Mouse (Mus musculus) limb, embryonic 14.5 days (tissue): ENCODE results near the gene Crtc1. TPM values are rescaled to one million over a fixed set of nuclear protein-coding genes. Genes with fewer than 3 reads are reported as not detected.

Experiments
- ATAC-seq: fragments of 200-750 bp; cut with Nextera tagmentation; 2 replicates; pipeline ENCODE4 v1.8.0; 2017; ENCODE audit warnings: low read depth, moderate number of reproducible peaks, moderate TSS enrichment; ENCODE audit not compliant: low FRiP score
- DNase-seq: peaks from one replicate; pipeline ENCODE4 v3.0.0-alpha.2; 2015; ENCODE audit warnings: low spot score
- H3K27ac ChIP-seq: fragments of 300-500 bp; sonication (generic); replicated peaks from 2 replicates; pipeline ENCODE4 v1.5.1; 2014; ENCODE audit warnings: low read depth, mild to moderate bottlenecking, low read length, moderate library complexity, mixed read lengths
- H3K27me3 ChIP-seq: fragments of 300-500 bp; sonication (generic); 2 replicates; pipeline ENCODE4 v1.6.1; 2014; ENCODE audit warnings: low read length, mixed read lengths; ENCODE audit not compliant: control insufficient read depth, insufficient read depth
- H3K36me3 ChIP-seq: fragments of 300-500 bp; sonication (generic); 2 replicates; pipeline ENCODE4 v1.6.1; 2014; ENCODE audit warnings: mild to moderate bottlenecking, low read length, moderate library complexity, mixed read lengths; ENCODE audit not compliant: control insufficient read depth, insufficient read depth
- H3K4me1 ChIP-seq: fragments of 300-500 bp; sonication (generic); 2 replicates; pipeline ENCODE4 v1.6.1; 2014; ENCODE audit warnings: antibody characterized with exemption, low read length, mixed read lengths; ENCODE audit not compliant: control insufficient read depth, insufficient read depth
- H3K4me2 ChIP-seq: fragments of 300-500 bp; sonication (generic); replicated peaks from 2 replicates; pipeline ENCODE4 v1.6.1; 2014; ENCODE audit warnings: low read depth, mild to moderate bottlenecking, low read length, moderate library complexity; ENCODE audit not compliant: severe bottlenecking
- H3K4me3 ChIP-seq: fragments of 300-500 bp; sonication (generic); replicated peaks from 2 replicates; pipeline ENCODE4 v1.5.1; 2014; ENCODE audit warnings: low read length
- H3K9ac ChIP-seq: fragments of 300-500 bp; sonication (generic); 2 replicates; pipeline ENCODE4 v1.6.1; 2014; ENCODE audit warnings: mild to moderate bottlenecking, low read depth, low read length, moderate library complexity; ENCODE audit not compliant: severe bottlenecking
- H3K9me3 ChIP-seq: fragments of 300-500 bp; sonication (generic); 2 replicates; pipeline ENCODE4 v1.6.1; 2016; ENCODE audit warnings: low read length; ENCODE audit not compliant: control insufficient read depth
- POLR2A ChIP-seq: fragments of 200-500 bp; IDR thresholded peaks from 2 replicates; pipeline ENCODE4 v1.8.0; 2012; ENCODE audit warnings: inconsistent platforms, mild to moderate bottlenecking, moderate library complexity, borderline replicate concordance; ENCODE audit not compliant: insufficient read depth, insufficient read length; ENCODE audit errors: extremely low read depth
- WGBS: fragments of 180-500 bp; shearing (Covaris S2); extraction: QIAGEN DNeasy Blood & Tissue Kit; methylation state at CpG from one replicate; pipeline ENCODE4 v1.1.7; 2014; 5-methylcytosine and 5-hydroxymethylcytosine counted together
- polyA plus RNA-seq, 2 experiments: library from polyadenylated mRNA; depleted of rRNA in 1 of 2; stranded (reverse) in 1 of 2; unstranded in 1 of 2; fragments of >200 nt; fragmentation: Nextera tagmentation in 1 of 2; extraction: Ambion mirVana in 1 of 2; gene quantifications; 2 replicates each; pipeline versions ENCODE4 v1.2.1 to v1.2.3; 2012 to 2014

The Crtc1 gene
- polyA plus RNA-seq, 2 experiments, result 26.3 to 37.8 TPM

DNA sequence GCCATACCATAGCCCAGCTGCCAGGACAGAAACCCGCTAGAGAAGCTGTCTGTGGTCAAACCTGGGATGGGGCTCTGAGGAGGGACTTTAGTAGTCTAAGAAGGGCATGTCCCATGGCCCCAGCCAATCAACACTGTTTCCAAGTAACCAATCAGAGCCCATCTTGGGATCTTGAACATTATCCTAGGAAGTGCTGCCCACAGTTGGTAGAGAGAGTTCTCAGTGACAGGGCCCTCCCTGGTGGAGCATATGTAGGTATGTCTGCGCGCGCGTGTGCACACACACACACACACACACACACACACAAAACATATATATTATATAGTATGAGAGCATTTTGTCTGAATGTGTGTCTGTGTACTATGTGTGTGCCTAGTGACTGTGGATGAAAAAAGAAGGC, 46.3 kb downstream of the Crtc1 start:
- Histone ChIP-seq H3K36me3 (peaks cover 38% of the 10 kb centered on the region), H3K27me3 (no peaks in the 10 kb centered on the region), H3K9ac (no peak overlapping the region), H3K27ac (no peak overlapping the region), H3K4me3 (no peak overlapping the region), H3K4me1 (no peaks in the 10 kb centered on the region), H3K9me3 (no peaks in the 10 kb centered on the region), H3K4me2 (no peak overlapping the region)
- DNase-seq (no peak), ATAC-seq (no peak)
- WGBS, result 85% methylated on average over 5 of the region's 5 CpGs
- TF ChIP-seq POLR2A, result no peak

DNA sequence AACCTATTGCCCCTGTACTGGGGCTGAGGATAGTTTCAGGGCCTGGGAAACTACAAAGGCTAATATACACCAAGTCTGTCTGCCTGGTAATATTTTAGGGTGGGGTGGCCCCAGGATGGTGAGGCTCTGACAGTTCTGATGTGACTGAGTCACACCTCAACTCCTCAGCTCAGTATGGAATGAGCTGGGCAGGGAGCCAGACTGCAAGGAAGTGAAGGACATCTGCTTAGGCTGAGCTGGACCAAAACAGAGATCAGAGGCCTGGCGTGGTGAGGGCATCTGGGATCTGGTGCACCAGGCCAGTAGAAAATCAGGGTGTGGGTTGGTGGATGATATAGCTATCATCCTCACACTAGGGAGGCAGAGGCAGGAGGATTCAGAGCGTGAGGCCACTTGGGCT, 49.7 kb downstream of the Crtc1 start:
- TF ChIP-seq POLR2A, result no peak
- no peak for ATAC-seq

DNA sequence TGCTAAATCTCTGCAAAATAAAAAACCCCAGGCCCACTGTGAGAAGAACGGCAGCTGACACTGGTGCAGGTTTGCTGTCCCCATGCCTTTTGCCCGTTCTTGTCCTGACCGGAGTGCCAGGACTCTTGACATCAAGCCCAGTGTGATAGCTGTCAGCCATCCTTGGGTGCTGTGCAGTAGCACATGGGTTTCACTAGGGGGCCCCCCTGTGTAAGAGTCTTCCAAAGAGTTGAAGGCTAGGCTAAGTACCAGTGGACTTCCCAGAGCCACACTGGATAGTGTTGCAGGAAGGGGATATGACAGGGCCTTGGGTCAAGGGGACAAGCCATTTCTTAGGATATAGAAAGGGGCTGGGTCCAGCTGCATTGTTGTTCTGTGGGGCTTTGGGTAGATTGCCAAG, 56.1 kb downstream of the Crtc1 start:
- peak; percentile 74 for DNase-seq
- H3K4me2 ChIP-seq, result no peak overlapping the region
- H3K9ac ChIP-seq, result no peak overlapping the region
- peak; percentile 53; the same call in 1 of the 2 replicates for ATAC-seq
- no peak overlapping the region for H3K27ac ChIP-seq
- no peak for TF ChIP-seq POLR2A
- H3K4me3 ChIP-seq, result no peak overlapping the region
- H3K4me1 ChIP-seq, result no peaks in the 10 kb centered on the region
- peaks cover 39% of the 10 kb centered on the region for H3K36me3 ChIP-seq
- 42% methylated on average over 3 of the region's 3 CpGs for WGBS
- no peaks in the 10 kb centered on the region for H3K27me3 ChIP-seq
- H3K9me3 ChIP-seq, result no peaks in the 10 kb centered on the region

More for the DNA sequence above, 49.7 kb downstream of the Crtc1 start:
- Histone ChIP-seq H3K4me1 (no peaks in the 10 kb centered on the region), H3K9ac (no peak overlapping the region), H3K27ac (no peak overlapping the region), H3K36me3 (peaks cover 64% of the 10 kb centered on the region), H3K4me3 (no peak overlapping the region), H3K4me2 (no peak overlapping the region), H3K9me3 (no peaks in the 10 kb centered on the region), H3K27me3 (no peaks in the 10 kb centered on the region)
- no peak for DNase-seq
- 92% methylated on average over 2 of the region's 2 CpGs for WGBS

DNA sequence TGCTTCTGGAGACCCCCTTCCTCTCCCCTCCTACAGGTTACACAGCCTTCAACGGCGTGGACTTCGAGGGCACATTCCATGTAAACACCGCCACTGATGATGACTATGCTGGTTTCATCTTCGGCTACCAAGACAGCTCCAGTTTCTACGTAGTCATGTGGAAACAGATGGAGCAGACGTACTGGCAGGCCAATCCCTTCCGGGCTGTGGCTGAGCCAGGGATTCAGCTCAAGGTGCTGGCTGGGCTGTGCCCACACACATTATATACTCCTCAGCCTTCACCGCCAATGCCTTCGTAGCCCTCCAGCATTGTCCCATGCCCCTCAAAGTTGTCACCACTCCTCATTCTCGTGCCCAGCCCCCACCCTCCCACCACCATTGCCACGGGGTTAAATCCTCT, 59.3 kb downstream of the Crtc1 start:
- WGBS, result 80% methylated on average over 12 of the region's 12 CpGs

DNA sequence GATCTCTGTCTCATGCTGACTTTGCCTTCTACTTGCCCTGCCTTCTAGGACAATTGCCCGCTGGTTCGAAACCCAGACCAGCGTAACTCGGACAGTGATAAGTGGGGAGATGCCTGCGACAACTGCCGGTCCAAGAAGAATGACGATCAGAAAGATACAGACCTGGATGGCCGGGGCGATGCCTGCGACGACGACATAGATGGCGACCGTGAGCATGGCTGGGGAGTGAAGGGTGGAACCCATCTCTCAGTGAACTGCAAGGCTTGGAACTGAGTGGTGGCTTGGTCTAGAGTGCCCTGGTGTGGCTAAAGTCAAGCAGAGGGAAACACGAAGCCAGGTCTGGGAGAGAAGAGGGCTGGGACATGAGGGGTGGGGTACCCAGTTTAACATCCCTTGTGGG, 62.3 kb downstream of the Crtc1 start:
- Histone ChIP-seq H3K4me1 (peaks cover 30% of the 10 kb centered on the region), H3K36me3 (no peaks in the 10 kb centered on the region), H3K9me3 (no peaks in the 10 kb centered on the region), H3K27ac (no peak overlapping the region), H3K27me3 (peaks cover 59% of the 10 kb centered on the region), H3K4me2 (no peak overlapping the region), H3K9ac (no peak overlapping the region), H3K4me3 (no peak overlapping the region)
- WGBS, result 16% methylated on average over 15 of the region's 15 CpGs
- no peak for TF ChIP-seq POLR2A
- DNase-seq, result no peak
- ATAC-seq, result no peak

More for the DNA sequence above, 59.3 kb downstream of the Crtc1 start:
- Histone ChIP-seq H3K27ac (no peak overlapping the region), H3K36me3 (peaks cover 9% of the 10 kb centered on the region), H3K4me3 (no peak overlapping the region), H3K4me2 (no peak overlapping the region), H3K4me1 (peaks cover 8% of the 10 kb centered on the region; the same call in 1 of the 2 replicates), H3K9me3 (no peaks in the 10 kb centered on the region), H3K27me3 (peaks cover 29% of the 10 kb centered on the region), H3K9ac (no peak overlapping the region)
- no peak for ATAC-seq
- DNase-seq, result no peak
- TF ChIP-seq POLR2A, result no peak

DNA sequence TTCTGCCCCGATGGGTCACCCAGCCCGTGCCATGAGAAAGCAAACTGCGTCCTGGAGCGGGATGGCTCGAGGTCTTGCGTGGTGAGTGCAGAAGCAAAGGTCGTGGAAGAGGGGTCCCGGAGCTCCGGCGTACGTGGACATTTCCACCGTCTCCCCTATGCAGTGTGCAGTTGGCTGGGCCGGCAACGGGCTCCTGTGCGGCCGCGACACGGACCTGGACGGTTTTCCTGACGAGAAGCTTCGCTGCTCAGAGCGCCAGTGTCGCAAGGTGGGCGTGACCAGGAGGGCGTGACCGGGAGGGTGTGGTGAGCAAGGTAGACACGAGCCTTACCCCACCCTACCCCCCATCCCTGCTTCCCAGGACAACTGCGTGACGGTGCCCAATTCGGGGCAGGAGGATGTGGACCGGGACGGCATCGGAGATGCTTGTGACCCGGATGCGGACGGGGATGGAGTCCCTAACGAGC, 63.1 kb downstream of the Crtc1 start:
- Histone ChIP-seq H3K9me3 (no peaks in the 10 kb centered on the region), H3K36me3 (no peaks in the 10 kb centered on the region), H3K4me1 (peaks cover 36% of the 10 kb centered on the region), H3K27ac (no peak overlapping the region), H3K4me3 (peak overlapping the region; percentile 21), H3K27me3 (peaks cover 59% of the 10 kb centered on the region), H3K4me2 (peak overlapping the region; percentile 26), H3K9ac (no peak overlapping the region)
- ATAC-seq (no peak), DNase-seq (no peak)
- TF ChIP-seq POLR2A, result no peak
- 8% methylated on average over 37 of the region's 37 CpGs for WGBS
